Mouse (Mus musculus) heart, postnatal 4 days (tissue): ENCODE data around the gene Gm20696. TPM values are rescaled to one million over a fixed set of nuclear protein-coding genes. Genes with fewer than 3 reads are reported as not detected.

Experiments
- DNase-seq: peaks from one replicate; pipeline ENCODE4 v3.0.0; 2021
- microRNA-seq, 2 experiments: library from miRNA; unstranded; fragments of <30 nt; microRNA quantifications; one replicate each; pipeline ENCODE4 v1.2.0; 2021 to 2022
- total RNA-seq, 2 experiments: library from RNA; stranded (reverse); gene quantifications; 2 replicates each; pipeline ENCODE4 v1.2.3; 2021

The Gm20696 gene
- total RNA-seq, 2 experiments from 2014 or later = 2.5 to 3.4 TPM

- DNase-seq = no peak
These were observed 413.8 kb downstream of the Gm20696 start for GRCm38 (mm10) chr6:99252816-99253215.

GRCm38 (mm10) chr6:99251924-99252323 is 414.7 kb downstream of the Gm20696 start:
- DNase-seq = no peak

GRCm38 (mm10) chr6:99251222-99251621 is 415.4 kb downstream of the Gm20696 start:
- DNase-seq = no peak

- no peak for DNase-seq
These were observed 417.0 kb downstream of the Gm20696 start for GRCm38 (mm10) chr6:99249496-99250030.

GRCm38 (mm10) chr6:99248396-99248795 is 418.2 kb downstream of the Gm20696 start:
- no peak for DNase-seq

GRCm38 (mm10) chr6:99241625-99242395 is 424.8 kb downstream of the Gm20696 start:
- DNase-seq = no peak

- no peak for DNase-seq
These were observed 425.8 kb downstream of the Gm20696 start for GRCm38 (mm10) chr6:99240764-99241163.

GRCm38 (mm10) chr6:99235588-99235987 is 431.0 kb downstream of the Gm20696 start:
- no peak for DNase-seq

GRCm38 (mm10) chr6:99233411-99233810 is 433.2 kb downstream of the Gm20696 start:
- DNase-seq = no peak

- DNase-seq = peak; percentile 11
These were observed 438.2 kb downstream of the Gm20696 start for GRCm38 (mm10) chr6:99228336-99228870.

GRCm38 (mm10) chr6:99221147-99221546 is 445.4 kb downstream of the Gm20696 start:
- DNase-seq = no peak

GRCm38 (mm10) chr6:99220472-99220871 is 446.1 kb downstream of the Gm20696 start:
- no peak for DNase-seq

- no peak for DNase-seq
These were observed 448.8 kb downstream of the Gm20696 start for GRCm38 (mm10) chr6:99217846-99218245.

GRCm38 (mm10) chr6:99217155-99217554 is 449.4 kb downstream of the Gm20696 start:
- no peak for DNase-seq

- DNase-seq = no peak
These were observed 454.1 kb downstream of the Gm20696 start for GRCm38 (mm10) chr6:99212461-99212860.

GRCm38 (mm10) chr6:99211663-99212333 is 454.8 kb downstream of the Gm20696 start:
- no peak for DNase-seq

GRCm38 (mm10) chr6:99210161-99210560 is 456.4 kb downstream of the Gm20696 start:
- DNase-seq = no peak

Small RNA genes lying within 50 kb of the gene (microRNA-seq; reads per million reads assigned to microRNA genes)
- 0 reads per million in 2 experiments for gene Gm22328

Other genes starting within 250 kb of the Gm20696 start
- 10 to 100 TPM; 66.1 to 67.0 TPM for gene Foxp1, start 144.1 kb downstream of the Gm20696 start, total RNA-seq
- 10 to 100 TPM; 17.6 to 20.4 TPM for gene Eif4e3, start within 50 bp of the Gm20696 start, total RNA-seq
- 1 to 10 TPM; 3.0 to 3.9 TPM for gene Gpr27, start 25.9 kb upstream of the Gm20696 start, total RNA-seq
- not detected for gene Prok2, start 59.6 kb upstream of the Gm20696 start, total RNA-seq